Mouse (Mus musculus): Measurements from ENCODE around the gene Ripply1. TPM values are rescaled to one million over a fixed set of nuclear protein-coding genes. Genes with fewer than 3 reads are reported as not detected.

Gene Ripply1
- total and polyA plus RNA-seq, 2 experiments, result 1.6 to 2.5 TPM

GRCm38 (mm10) chrX:139814018-139814635 lies 32.0 kb upstream of the Ripply1 start:
- Histone ChIP-seq H3K27me3 (ENCODE audit: control insufficient read depth, insufficient read depth, low read length) (no peaks in the 10 kb centered on the region), H3K4me1 (ENCODE audit: control insufficient read depth, insufficient read depth, low read length) (0 out of 2 replicates have a peak, but pooled peaks cover 3% of the 10 kb centered on the region), H3K27ac (replicated peaks; ENCODE audit: insufficient read depth, low read depth, low read length) (no peak overlapping the region), H3K4me3 (ENCODE audit: insufficient read depth, low read depth, low read length) (no peak overlapping the region), H3K36me3 (ENCODE audit: control insufficient read depth, insufficient read depth, low read length) (no peaks in the 10 kb centered on the region; the same call in 1 of the 2 replicates), H3K79me2 (ENCODE audit: control insufficient read depth, insufficient read depth, low read length) (peaks cover 3% of the 10 kb centered on the region; the same call in 1 of the 2 replicates), H3K9ac (ENCODE audit: low read depth, low read length) (no peak overlapping the region)
- TF ChIP-seq CTCF (IDR thresholded peaks at IDR 0.05; ENCODE audit: low read depth, low read length) (no peak), POLR2A (IDR thresholded peaks at IDR 0.05; ENCODE audit: extremely low read depth, insufficient read depth, low read length) (no peak)
- WGBS, result 58% methylated on average over 8 of the region's 8 CpGs
- no peak for DNase-seq (ENCODE audit: extremely low read depth, low read depth, low spot score)

- Histone ChIP-seq H3K27me3 (ENCODE audit: control insufficient read depth, insufficient read depth, low read length) (no peaks in the 10 kb centered on the region), H3K4me3 (ENCODE audit: insufficient read depth, low read depth, low read length) (no peak overlapping the region), H3K36me3 (ENCODE audit: control insufficient read depth, insufficient read depth, low read length) (no peaks in the 10 kb centered on the region; the same call in 1 of the 2 replicates), H3K9ac (ENCODE audit: low read depth, low read length) (no peak overlapping the region), H3K79me2 (ENCODE audit: control insufficient read depth, insufficient read depth, low read length) (peaks cover 3% of the 10 kb centered on the region; the same call in 1 of the 2 replicates), H3K4me1 (ENCODE audit: control insufficient read depth, insufficient read depth, low read length) (0 out of 2 replicates have a peak, but pooled peaks cover 3% of the 10 kb centered on the region), H3K27ac (replicated peaks; ENCODE audit: insufficient read depth, low read depth, low read length) (no peak overlapping the region)
- DNase-seq (ENCODE audit: extremely low read depth, low read depth, low spot score), result no peak
- 82% methylated on average over 9 of the region's 9 CpGs for WGBS
- TF ChIP-seq CTCF (IDR thresholded peaks at IDR 0.05; ENCODE audit: low read depth, low read length) (no peak), POLR2A (IDR thresholded peaks at IDR 0.05; ENCODE audit: extremely low read depth, insufficient read depth, low read length) (no peak)
Measured at GRCm38 (mm10) chrX:139813299-139814002, 31.3 kb upstream of the Ripply1 start.

- Histone ChIP-seq H3K9ac (ENCODE audit: low read depth, low read length) (no peak overlapping the region), H3K27ac (replicated peaks; ENCODE audit: insufficient read depth, low read depth, low read length) (no peak overlapping the region), H3K4me3 (ENCODE audit: insufficient read depth, low read depth, low read length) (no peak overlapping the region), H3K4me1 (ENCODE audit: control insufficient read depth, insufficient read depth, low read length) (peaks cover 3% of the 10 kb centered on the region; the same call in 1 of the 2 replicates), H3K27me3 (ENCODE audit: control insufficient read depth, insufficient read depth, low read length) (no peaks in the 10 kb centered on the region), H3K79me2 (ENCODE audit: control insufficient read depth, insufficient read depth, low read length) (peaks cover 3% of the 10 kb centered on the region; the same call in 1 of the 2 replicates), H3K36me3 (ENCODE audit: control insufficient read depth, insufficient read depth, low read length) (no peaks in the 10 kb centered on the region; the same call in 1 of the 2 replicates)
- 60% methylated on average over 3 of the region's 3 CpGs for WGBS
- DNase-seq (ENCODE audit: extremely low read depth, low read depth, low spot score), result no peak
- TF ChIP-seq POLR2A (IDR thresholded peaks at IDR 0.05; ENCODE audit: extremely low read depth, insufficient read depth, low read length) (no peak), CTCF (IDR thresholded peaks at IDR 0.05; ENCODE audit: low read depth, low read length) (no peak)
Measured at GRCm38 (mm10) chrX:139812636-139813298, 30.6 kb upstream of the Ripply1 start.

- Histone ChIP-seq H3K4me3 (ENCODE audit: insufficient read depth, low read depth, low read length) (peak overlapping the region; percentile 50), H3K4me1 (ENCODE audit: control insufficient read depth, insufficient read depth, low read length) (peaks cover 8% of the 10 kb centered on the region; the same call in 1 of the 2 replicates), H3K36me3 (ENCODE audit: control insufficient read depth, insufficient read depth, low read length) (no peaks in the 10 kb centered on the region; the same call in 1 of the 2 replicates), H3K9ac (ENCODE audit: low read depth, low read length) (peak overlapping the region; percentile 72), H3K79me2 (ENCODE audit: control insufficient read depth, insufficient read depth, low read length) (peaks cover 3% of the 10 kb centered on the region; the same call in 1 of the 2 replicates), H3K27ac (replicated peaks; ENCODE audit: insufficient read depth, low read depth, low read length) (peak overlapping the region; percentile 83), H3K27me3 (ENCODE audit: control insufficient read depth, insufficient read depth, low read length) (no peaks in the 10 kb centered on the region)
- TF ChIP-seq POLR2A (IDR thresholded peaks at IDR 0.05; ENCODE audit: extremely low read depth, insufficient read depth, low read length) (no peak), CTCF (IDR thresholded peaks at IDR 0.05; ENCODE audit: low read depth, low read length) (no peak)
- DNase-seq (ENCODE audit: extremely low read depth, low read depth, low spot score), result no peak
- 35% methylated on average over 10 of the region's 10 CpGs for WGBS
Measured at GRCm38 (mm10) chrX:139808501-139808900, 26.3 kb upstream of the Ripply1 start.

- peak; percentile 89 for DNase-seq (ENCODE audit: extremely low read depth, low read depth, low spot score)
- H3K4me3 ChIP-seq (ENCODE audit: insufficient read depth, low read depth, low read length), result no peak overlapping the region
- no peak for TF ChIP-seq POLR2A (IDR thresholded peaks at IDR 0.05; ENCODE audit: extremely low read depth, insufficient read depth, low read length)
- TF ChIP-seq CTCF (IDR thresholded peaks at IDR 0.05; ENCODE audit: low read depth, low read length), result no peak
- H3K27ac ChIP-seq (replicated peaks; ENCODE audit: insufficient read depth, low read depth, low read length), result peak overlapping the region; percentile 86
- H3K9ac ChIP-seq (ENCODE audit: low read depth, low read length), result no peak overlapping the region; the same call in 1 of the 2 replicates
- peaks cover 3% of the 10 kb centered on the region; the same call in 1 of the 2 replicates for H3K79me2 ChIP-seq (ENCODE audit: control insufficient read depth, insufficient read depth, low read length)
- H3K4me1 ChIP-seq (ENCODE audit: control insufficient read depth, insufficient read depth, low read length), result peaks cover 8% of the 10 kb centered on the region; the same call in 1 of the 2 replicates
- 19% methylated on average over 4 of the region's 4 CpGs for WGBS
- H3K36me3 ChIP-seq (ENCODE audit: control insufficient read depth, insufficient read depth, low read length), result no peaks in the 10 kb centered on the region; the same call in 1 of the 2 replicates
- H3K27me3 ChIP-seq (ENCODE audit: control insufficient read depth, insufficient read depth, low read length), result no peaks in the 10 kb centered on the region
Measured at GRCm38 (mm10) chrX:139808085-139808484, 25.9 kb upstream of the Ripply1 start.
